ENCODE assay signal across 27 mouse cellular contexts in the genomic region with DNA sequence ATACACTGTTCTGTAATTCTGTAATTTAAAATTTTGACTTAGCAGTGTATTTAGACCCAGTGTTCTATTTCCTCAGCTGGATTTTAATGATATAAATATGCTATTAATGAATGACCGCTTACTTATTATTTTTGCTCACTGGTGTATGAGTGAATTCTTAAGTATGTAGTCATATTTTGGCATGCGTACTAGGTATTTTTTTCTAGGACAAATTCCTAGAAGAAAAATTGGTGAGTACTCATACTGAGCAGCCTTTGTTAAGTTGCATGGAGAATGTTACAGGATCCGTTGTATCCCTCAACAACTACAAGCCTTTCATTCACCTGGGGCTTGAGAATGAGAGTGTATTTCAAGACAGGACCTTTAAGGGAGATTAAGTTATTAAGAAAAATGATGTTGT. TPM values are rescaled to one million over a fixed set of nuclear protein-coding genes. Genes with fewer than 3 reads are reported as not detected.
DNase-seq lines count a peak whose midpoint lies in the region; ATAC-seq and TF ChIP-seq lines count a peak whose summit lies in the region.
"Had no signal": no experiment of that assay in that cellular context is flagged by ENCODE, and none has a peak within 500 bp of the region (broad histone marks: within the 10 kb centered on the region; RNA-seq: fewer than 3 reads in every experiment).

No protein-coding gene starts in this region.

- no peak overlapping the region for H3K4me3 ChIP-seq in lung, postnatal 0 days (ENCODE audit: low read depth, low read length)
- H3K4me3 ChIP-seq in lung, adult 2 months (replicated peaks; ENCODE audit: extremely low read depth, low read depth, low read length) = no peak overlapping the region
- H3K4me3 ChIP-seq in kidney, embryonic 16.5 days (ENCODE audit: low read length) = no peak overlapping the region
- H3K4me3 ChIP-seq: embryonic facial prominence, embryonic 12.5 days; embryonic facial prominence, embryonic 15.5 days; erythroblast, embryonic 14.5 days; forebrain, embryonic 12.5 days; forebrain, embryonic 15.5 days; heart, adult 2 months; heart, embryonic 10.5 days; heart, embryonic 13.5 days had no signal

- 0 out of 2 replicates have a peak, but pooled peaks have one; percentile 3 for TF ChIP-seq EP300 in lung, postnatal 0 days (IDR thresholded peaks at IDR 0.05)

- no peaks in the 10 kb centered on the region for H3K9me3 ChIP-seq in lung, postnatal 0 days (ENCODE audit: low read length)
- no peaks in the 10 kb centered on the region for H3K9me3 ChIP-seq in kidney, embryonic 16.5 days (ENCODE audit: low read length)
- H3K9me3 ChIP-seq: embryonic facial prominence, embryonic 12.5 days; embryonic facial prominence, embryonic 15.5 days; forebrain, embryonic 12.5 days; forebrain, embryonic 15.5 days; G1E; heart, embryonic 10.5 days; heart, embryonic 13.5 days had no signal

- no peak for ATAC-seq in lung, postnatal 0 days
- ATAC-seq in kidney, embryonic 16.5 days (ENCODE audit: low FRiP score, low TSS enrichment) = no peak
- ATAC-seq: forebrain, embryonic 15.5 days had no signal

- WGBS in lung, postnatal 0 days = 87% methylated on average over 3 of the region's 3 CpGs
- WGBS in lung, adult 2 months = 64% methylated on average over 3 of the region's 3 CpGs
- 81% methylated on average over 3 of the region's 3 CpGs for WGBS in kidney, embryonic 16.5 days

- TF ChIP-seq CTCF in lung, postnatal 0 days (IDR thresholded peaks at IDR 0.05) = no peak
- TF ChIP-seq CTCF in lung, adult 2 months (IDR thresholded peaks at IDR 0.05; ENCODE audit: insufficient read depth, low read length) = no peak

- H3K4me1 ChIP-seq in lung, postnatal 0 days (ENCODE audit: insufficient read depth, low read depth, low read length) = no peaks in the 10 kb centered on the region
- H3K4me1 ChIP-seq in lung, adult 2 months (ENCODE audit: control insufficient read depth, insufficient read depth, low read length) = peaks cover 13% of the 10 kb centered on the region
- 0 out of 2 replicates have a peak, but pooled peaks cover 3% of the 10 kb centered on the region for H3K4me1 ChIP-seq in kidney, embryonic 16.5 days (ENCODE audit: insufficient read depth, low read length)
- H3K4me1 ChIP-seq: embryonic facial prominence, embryonic 12.5 days; embryonic facial prominence, embryonic 15.5 days; forebrain, embryonic 12.5 days; forebrain, embryonic 15.5 days had no signal

- no peak overlapping the region for H3K27ac ChIP-seq in lung, postnatal 0 days (ENCODE audit: low read length)
- H3K27ac ChIP-seq in kidney, embryonic 16.5 days (ENCODE audit: low read length) = no peak overlapping the region
- H3K27ac ChIP-seq: embryonic facial prominence, embryonic 12.5 days; embryonic facial prominence, embryonic 15.5 days; forebrain, embryonic 12.5 days; forebrain, embryonic 15.5 days; heart, adult 2 months; heart, embryonic 10.5 days; heart, embryonic 13.5 days; hindbrain, embryonic 14.5 days had no signal

- no peak for TF ChIP-seq POLR2A in lung, adult 2 months (IDR thresholded peaks at IDR 0.05; ENCODE audit: borderline replicate concordance, extremely low read depth, low read depth, low read length)

- no peak for DNase-seq in lung, postnatal 0 days (ENCODE audit: low spot score)
- no peak for DNase-seq in lung, adult 2 months
- peak; percentile 77 for DNase-seq in 3T3-L1 (ENCODE audit: low read depth, low spot score)
- DNase-seq in NIH3T3 (ENCODE audit: low read depth) = peak; percentile 27
- no peak for DNase-seq in urinary bladder, adult 18-20 months (ENCODE audit: low spot score in 2 of 2)
- DNase-seq: adrenal gland, postnatal 10 days; adrenal gland, postnatal 36 days; B cell, adult 2 months; cerebellum, adult 18-20 months; cerebellum, adult 9-10 months; cerebellum, postnatal 14 days; gastrocnemius, postnatal 10 days; gastrocnemius, postnatal 36 days; heart, adult 2 months; heart, postnatal 14 days; heart, postnatal 4 days had no signal

- H3K4me2 ChIP-seq in lung, postnatal 0 days (replicated peaks; ENCODE audit: low read depth, low read length) = no peak overlapping the region
- H3K4me2 ChIP-seq in kidney, embryonic 16.5 days (replicated peaks; ENCODE audit: low read depth, low read length) = no peak overlapping the region
- H3K4me2 ChIP-seq: embryonic facial prominence, embryonic 12.5 days; embryonic facial prominence, embryonic 15.5 days; forebrain, embryonic 12.5 days; forebrain, embryonic 15.5 days; heart, embryonic 13.5 days; hindbrain, embryonic 14.5 days had no signal

- H3K36me3 ChIP-seq in lung, postnatal 0 days (ENCODE audit: insufficient read depth, low read length) = no peaks in the 10 kb centered on the region
- H3K36me3 ChIP-seq in kidney, embryonic 16.5 days (ENCODE audit: insufficient read depth, low read length) = no peaks in the 10 kb centered on the region
- H3K36me3 ChIP-seq: embryonic facial prominence, embryonic 12.5 days; embryonic facial prominence, embryonic 15.5 days; forebrain, embryonic 12.5 days; forebrain, embryonic 15.5 days; G1E; heart, embryonic 10.5 days; heart, embryonic 13.5 days had no signal

- no peaks in the 10 kb centered on the region for H3K27me3 ChIP-seq in lung, postnatal 0 days (replicated peaks; ENCODE audit: insufficient read depth, low read length)
- H3K27me3 ChIP-seq in kidney, embryonic 16.5 days (ENCODE audit: insufficient read depth, low read length) = no peaks in the 10 kb centered on the region
- H3K27me3 ChIP-seq: CH12.LX; embryonic facial prominence, embryonic 12.5 days; embryonic facial prominence, embryonic 15.5 days; forebrain, embryonic 12.5 days; forebrain, embryonic 15.5 days; heart, embryonic 13.5 days had no signal

- H3K9ac ChIP-seq in lung, postnatal 0 days (replicated peaks; ENCODE audit: low read depth) = no peak overlapping the region
- no peak overlapping the region for H3K9ac ChIP-seq in kidney, embryonic 16.5 days (replicated peaks; ENCODE audit: low read length)
- H3K9ac ChIP-seq: embryonic facial prominence, embryonic 12.5 days; embryonic facial prominence, embryonic 15.5 days; forebrain, embryonic 12.5 days; forebrain, embryonic 15.5 days; heart, embryonic 13.5 days; hindbrain, embryonic 14.5 days had no signal

RNA-seq across cellular contexts. Expression of gene Sept7, which starts 10.0 kb away (rescaled TPM):
- 237 and 274 TPM in 2 replicates for polyA plus RNA-seq in lung, postnatal 0 days (2015; fragmentation: Nextera tagmentation; extraction: Ambion mirVana)
- polyA plus RNA-seq in lung, adult 2 months (2012; rRNA removed) = 10.3 and 21.3 TPM in 2 replicates
- polyA plus RNA-seq in kidney, embryonic 16.5 days (2015; fragmentation: Nextera tagmentation; extraction: Ambion mirVana) = 307 and 316 TPM in 2 replicates

Comparison
In these comparisons a context has a peak if more than half of its experiments do, and no peak if none do; other contexts are left out.
1. RNA of gene Sept7, which starts 10.0 kb away (polyA plus RNA-seq): 307 to 316 TPM in kidney, embryonic 16.5 days and 237 to 274 TPM in lung, postnatal 0 days; 10.3 to 21.3 TPM in lung, adult 2 months; every median in the first group is over 10 times any median in the second.
2. DNase-seq: peak in 3T3-L1 (single experiment) and NIH3T3 (single experiment); none in lung, postnatal 0 days (single experiment), lung, adult 2 months (single experiment) and urinary bladder, adult 18-20 months (0 of 2).